Mouse (Mus musculus) stomach, embryonic 14.5 days (tissue): ENCODE results near the gene Etv6. TPM values are rescaled to one million over a fixed set of nuclear protein-coding genes. Genes with fewer than 3 reads are reported as not detected.

Experiments
- ATAC-seq: fragments of 200-750 bp; cut with Nextera tagmentation; 2 replicates; pipeline ENCODE4 v1.8.0; 2017; ENCODE audit warnings: low read depth, moderate TSS enrichment; ENCODE audit not compliant: insufficient number of reproducible peaks, insufficient read depth, low FRiP score
- H3K27ac ChIP-seq: fragments of 300-500 bp; sonication (generic); 2 replicates; pipeline ENCODE4 v1.5.1; 2014; ENCODE audit warnings: mild to moderate bottlenecking, low read length, moderate library complexity, mixed read lengths
- H3K27me3 ChIP-seq: fragments of 300-500 bp; sonication (generic); 2 replicates; pipeline ENCODE4 v1.6.1; 2014; ENCODE audit warnings: low read length, control low read depth, mixed read lengths; ENCODE audit not compliant: control insufficient read depth, insufficient read depth
- H3K36me3 ChIP-seq: fragments of 300-500 bp; sonication (generic); 2 replicates; pipeline ENCODE4 v1.6.1; 2014; ENCODE audit warnings: mild to moderate bottlenecking, control low read depth, low read length, moderate library complexity, mixed read lengths; ENCODE audit not compliant: control insufficient read depth, insufficient read depth
- H3K4me1 ChIP-seq: fragments of 300-500 bp; sonication (generic); 2 replicates; pipeline ENCODE4 v1.6.1; 2014; ENCODE audit warnings: low read length, control low read depth, mixed read lengths; ENCODE audit not compliant: control insufficient read depth, insufficient read depth
- H3K4me2 ChIP-seq: fragments of 300-500 bp; sonication (generic); replicated peaks from 2 replicates; pipeline ENCODE4 v1.6.1; 2014; ENCODE audit warnings: low read depth, low read length, control low read depth
- H3K4me3 ChIP-seq: fragments of 300-500 bp; sonication (generic); 2 replicates; pipeline ENCODE4 v1.5.1; 2014; ENCODE audit warnings: low read depth, low read length, control low read depth
- H3K9ac ChIP-seq: fragments of 300-500 bp; sonication (generic); replicated peaks from 2 replicates; pipeline ENCODE4 v1.6.1; 2014; ENCODE audit warnings: low read depth, mild to moderate bottlenecking, control low read depth, low read length, moderate library complexity, mixed read lengths
- H3K9me3 ChIP-seq: fragments of 300-500 bp; sonication (generic); 2 replicates; pipeline ENCODE4 v1.6.1; 2016; ENCODE audit warnings: low read depth, low read length, control low read depth; ENCODE audit not compliant: control insufficient read depth
- WGBS: fragments of 180-500 bp; shearing (Covaris S2); extraction: QIAGEN DNeasy Blood & Tissue Kit; methylation state at CpG from one replicate; pipeline ENCODE4 v1.1.7; 2014; 5-methylcytosine and 5-hydroxymethylcytosine counted together
- polyA plus RNA-seq: library from polyadenylated mRNA; unstranded; fragments of >200 nt; fragmentation: Nextera tagmentation; extraction: Ambion mirVana; gene quantifications from 2 replicates; pipeline ENCODE4 v1.2.1, GENCODE M21; 2014

Etv6 gene
- polyA plus RNA-seq, 1 experiment from 2014 or later: 16.0 TPM

- Histone ChIP-seq H3K27ac (no peak overlapping the region), H3K36me3 (no peaks in the 10 kb centered on the region), H3K9ac (no peak overlapping the region), H3K4me1 (peaks cover 58% of the 10 kb centered on the region), H3K9me3 (no peaks in the 10 kb centered on the region), H3K4me3 (no peak overlapping the region), H3K4me2 (peak overlapping the region; percentile 71; the same call in 1 of the 2 replicates), H3K27me3 (no peaks in the 10 kb centered on the region)
- WGBS: 15% methylated on average over 6 of the region's 6 CpGs
- ATAC-seq: no peak
Measured at GRCm38 (mm10) chr6:134038881-134039280, 3.4 kb downstream of the Etv6 start.

DNA sequence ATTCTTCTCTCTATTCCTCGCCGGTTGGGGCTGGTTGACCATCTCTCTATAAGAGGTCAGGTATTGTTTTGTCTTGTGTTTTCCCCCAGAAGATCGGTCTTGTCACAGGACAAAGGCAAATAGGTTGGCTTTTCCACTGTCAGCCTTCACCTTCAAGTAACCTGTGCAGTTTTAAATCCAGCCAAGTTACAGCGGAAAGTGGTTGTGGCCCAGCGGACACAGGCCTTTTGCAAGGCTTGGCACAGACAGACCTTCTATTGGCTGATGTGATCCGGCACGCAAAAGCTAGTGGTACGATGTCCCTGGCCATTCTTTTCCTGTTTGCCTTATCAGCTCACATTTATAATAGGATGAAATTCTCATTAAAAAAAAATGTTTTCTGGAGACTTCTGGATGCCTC lies 3.9 kb downstream of the Etv6 start:
- ATAC-seq: no peak
- H3K9ac ChIP-seq: no peak overlapping the region
- H3K4me1 ChIP-seq: peaks cover 60% of the 10 kb centered on the region
- no peaks in the 10 kb centered on the region for H3K9me3 ChIP-seq
- 70% methylated on average over 8 of the region's 8 CpGs for WGBS
- H3K4me3 ChIP-seq: no peak overlapping the region
- no peaks in the 10 kb centered on the region for H3K36me3 ChIP-seq
- H3K27me3 ChIP-seq: no peaks in the 10 kb centered on the region
- peak overlapping the region; percentile 71; the same call in 1 of the 2 replicates for H3K4me2 ChIP-seq
- no peak overlapping the region for H3K27ac ChIP-seq

DNA sequence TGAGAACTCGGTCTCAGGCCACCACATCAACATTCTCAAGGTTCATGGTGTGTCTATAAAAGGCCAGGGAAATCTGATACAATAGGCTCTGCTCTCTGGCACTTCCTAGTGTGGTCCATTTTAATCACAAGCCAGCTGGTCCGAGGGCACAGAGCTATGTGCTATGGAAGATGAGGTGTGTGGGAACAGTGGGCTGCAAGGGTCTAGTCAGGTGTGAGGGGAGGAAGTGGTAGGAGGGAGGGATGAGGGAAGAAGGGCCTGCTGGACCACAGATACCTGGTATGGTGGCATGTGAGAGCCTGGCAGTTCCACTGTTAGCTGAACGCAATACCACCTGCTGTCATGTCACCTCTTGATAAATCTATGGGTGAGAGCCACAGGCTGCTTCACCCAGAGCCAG lies 4.8 kb downstream of the Etv6 start:
- no peak overlapping the region for H3K4me3 ChIP-seq
- H3K4me2 ChIP-seq: no peak overlapping the region
- WGBS: 52% methylated on average over 3 of the region's 3 CpGs
- no peaks in the 10 kb centered on the region for H3K36me3 ChIP-seq
- H3K27me3 ChIP-seq: no peaks in the 10 kb centered on the region
- H3K9me3 ChIP-seq: no peaks in the 10 kb centered on the region
- H3K27ac ChIP-seq: no peak overlapping the region
- H3K4me1 ChIP-seq: peaks cover 63% of the 10 kb centered on the region
- no peak overlapping the region for H3K9ac ChIP-seq
- ATAC-seq: no peak

- no peak overlapping the region for H3K4me2 ChIP-seq
- H3K4me1 ChIP-seq: peaks cover 63% of the 10 kb centered on the region
- H3K27me3 ChIP-seq: no peaks in the 10 kb centered on the region
- H3K9ac ChIP-seq: no peak overlapping the region
- H3K9me3 ChIP-seq: no peaks in the 10 kb centered on the region
- no peak for ATAC-seq
- no peak overlapping the region for H3K27ac ChIP-seq
- no peaks in the 10 kb centered on the region for H3K36me3 ChIP-seq
- 61% methylated on average over 7 of the region's 7 CpGs for WGBS
- H3K4me3 ChIP-seq: no peak overlapping the region
Measured at GRCm38 (mm10) chr6:134041286-134041685, 5.8 kb downstream of the Etv6 start.

- no peaks in the 10 kb centered on the region for H3K36me3 ChIP-seq
- H3K9ac ChIP-seq: no peak overlapping the region
- ATAC-seq: no peak
- H3K27me3 ChIP-seq: no peaks in the 10 kb centered on the region
- no peak overlapping the region for H3K4me2 ChIP-seq
- no peak overlapping the region for H3K4me3 ChIP-seq
- peaks cover 63% of the 10 kb centered on the region for H3K4me1 ChIP-seq
- no peaks in the 10 kb centered on the region for H3K9me3 ChIP-seq
- H3K27ac ChIP-seq: no peak overlapping the region
- 38% methylated on average over 12 of the region's 12 CpGs for WGBS
Measured at GRCm38 (mm10) chr6:134041916-134042315, 6.4 kb downstream of the Etv6 start.

- 17% methylated on average over 7 of the region's 7 CpGs for WGBS
- Histone ChIP-seq H3K9ac (no peak overlapping the region), H3K36me3 (no peaks in the 10 kb centered on the region), H3K9me3 (no peaks in the 10 kb centered on the region), H3K27ac (peak overlapping the region; percentile 23; the same call in 1 of the 2 replicates), H3K4me2 (no peak overlapping the region), H3K4me3 (no peak overlapping the region), H3K4me1 (peaks cover 47% of the 10 kb centered on the region), H3K27me3 (no peaks in the 10 kb centered on the region)
- ATAC-seq: no peak
Measured at GRCm38 (mm10) chr6:134043545-134043944, 8.0 kb downstream of the Etv6 start.

DNA sequence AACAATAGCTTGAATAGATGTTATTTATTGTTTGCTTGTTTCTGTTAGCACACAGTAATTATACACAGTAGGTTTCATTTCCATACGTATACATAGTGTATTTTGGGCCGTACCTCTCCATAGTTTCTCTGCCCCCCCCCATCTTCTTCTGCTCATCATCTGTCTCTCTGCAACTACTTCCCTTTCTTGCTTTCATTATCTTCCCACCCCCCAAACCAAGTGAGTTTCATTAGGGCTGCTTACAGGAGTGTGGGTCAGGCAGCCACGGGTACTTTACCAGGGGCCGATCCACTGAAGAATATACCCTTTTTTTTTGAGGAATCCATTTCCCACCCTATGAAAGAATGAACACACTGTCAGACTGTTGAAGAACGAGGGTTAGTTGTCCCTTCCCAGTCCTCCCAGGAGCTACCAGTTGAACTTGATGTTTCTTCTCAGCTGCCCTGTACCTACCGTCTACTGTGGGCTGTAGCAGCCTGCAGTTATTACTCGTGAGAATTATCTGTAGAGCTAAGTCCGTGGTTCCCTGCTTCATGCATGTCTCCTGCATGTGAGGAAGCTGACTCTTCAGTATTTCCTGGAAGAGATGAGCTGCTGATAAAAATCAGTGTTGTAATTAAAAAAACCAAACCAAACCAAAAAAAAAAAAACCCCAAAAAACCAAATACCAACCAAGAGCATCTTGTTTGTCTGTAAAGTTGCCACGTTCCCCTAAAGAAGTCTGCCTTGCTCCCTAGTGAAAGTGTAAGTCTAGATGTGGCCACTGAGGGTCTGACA lies 9.8 kb downstream of the Etv6 start:
- no peak for ATAC-seq
- Histone ChIP-seq H3K27ac (no peak overlapping the region), H3K36me3 (no peaks in the 10 kb centered on the region), H3K4me2 (no peak overlapping the region), H3K4me1 (peaks cover 35% of the 10 kb centered on the region), H3K27me3 (no peaks in the 10 kb centered on the region), H3K4me3 (no peak overlapping the region), H3K9ac (no peak overlapping the region), H3K9me3 (no peaks in the 10 kb centered on the region)
- WGBS: 75% methylated on average over 9 of the region's 9 CpGs

DNA sequence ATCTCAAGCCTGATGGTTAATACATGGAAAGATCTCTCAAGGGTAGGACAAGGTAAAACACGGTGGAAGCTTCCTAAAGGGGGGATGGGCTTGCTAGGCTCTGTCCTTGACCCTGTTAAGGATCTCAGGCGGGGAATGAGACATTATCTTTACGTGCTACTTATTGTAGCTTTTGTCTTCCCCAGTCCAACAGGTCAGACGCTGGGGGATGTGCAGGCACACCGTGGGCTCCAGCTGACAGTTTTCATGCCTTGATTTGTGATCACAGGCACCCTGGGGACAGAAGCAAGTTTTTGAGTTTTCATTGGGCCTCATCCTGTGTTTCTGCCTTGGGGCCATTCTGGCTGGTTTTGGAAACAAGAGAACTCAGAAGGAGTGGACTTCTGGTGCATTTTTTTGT lies 10.6 kb downstream of the Etv6 start:
- no peak overlapping the region for H3K4me2 ChIP-seq
- H3K4me3 ChIP-seq: no peak overlapping the region
- no peak for ATAC-seq
- no peaks in the 10 kb centered on the region for H3K36me3 ChIP-seq
- no peak overlapping the region for H3K27ac ChIP-seq
- H3K4me1 ChIP-seq: peaks cover 27% of the 10 kb centered on the region
- WGBS: 41% methylated on average over 5 of the region's 5 CpGs
- no peak overlapping the region for H3K9ac ChIP-seq
- H3K9me3 ChIP-seq: no peaks in the 10 kb centered on the region
- no peaks in the 10 kb centered on the region for H3K27me3 ChIP-seq

- ATAC-seq: no peak
- Histone ChIP-seq H3K36me3 (no peaks in the 10 kb centered on the region), H3K4me3 (no peak overlapping the region), H3K27me3 (no peaks in the 10 kb centered on the region), H3K9me3 (no peaks in the 10 kb centered on the region), H3K9ac (no peak overlapping the region), H3K27ac (no peak overlapping the region), H3K4me1 (peaks cover 23% of the 10 kb centered on the region), H3K4me2 (no peak overlapping the region)
- WGBS: 66% methylated on average over 5 of the region's 5 CpGs
Measured at GRCm38 (mm10) chr6:134047249-134047648, 11.7 kb downstream of the Etv6 start.
